Mouse (Mus musculus) brown adipose tissue, adult 24 weeks (tissue): ENCODE measurements around the gene Synj2bp. TPM values are rescaled to one million over a fixed set of nuclear protein-coding genes. Genes with fewer than 3 reads are reported as not detected.
A peak's percentile ranks its signal among the peaks of the same experiment; 100 is the strongest.
"Not testable (repeated sequence)": the region's sequence is repeated elsewhere in the genome, so short reads cannot be mapped to it uniquely, and the experiment has no call there.

ENCODE experiments used
- H3K27ac ChIP-seq: fragments of 200-500 bp; replicated peaks from 2 replicates; pipeline ENCODE4 v1.5.1; 2012; ENCODE audit warnings: low read depth, mild to moderate bottlenecking, low read length
- H3K4me1 ChIP-seq: fragments of 200-500 bp; 2 replicates; pipeline ENCODE4 v1.6.1; 2012; ENCODE audit warnings: low read length, mixed read lengths; ENCODE audit not compliant: control insufficient read depth, insufficient read depth, insufficient read length
- H3K4me3 ChIP-seq: fragments of 200-500 bp; 2 replicates; pipeline ENCODE4 v1.5.1; 2012; ENCODE audit warnings: low read depth, mild to moderate bottlenecking, low read length, moderate library complexity; ENCODE audit not compliant: insufficient read depth
- polyA plus RNA-seq: library from polyadenylated mRNA; stranded (reverse); fragments of >200 nt; gene quantifications from 2 replicates; pipeline ENCODE4 v1.2.4, GENCODE M21; 2012; ENCODE audit not compliant: missing spikeins, insufficient read depth, insufficient read length

Synj2bp gene
- polyA plus RNA-seq, result 46.9 and 57.5 TPM in 2 replicates

- Histone ChIP-seq H3K4me3 (peak within 1 kb of the TSS; percentile 100), H3K4me1 (peaks cover 3% of the 10 kb centered on the region; the same call in 1 of the 2 replicates), H3K27ac (peak within 1 kb of the TSS; percentile 75; the same call in 1 of the 2 replicates)
Observed at GRCm38 (mm10) chr12:81532316-81533028, at the start of gene Synj2bp, which contains the start of gene Gm20498. Gene Synj2bp (minus strand): TSS chr12:81532911. Gene Gm20498 (minus strand): TSS chr12:81532905.

GRCm38 (mm10) chr12:81568374-81568773 lies 35.7 kb upstream of the Synj2bp start, which contains the start of gene Adam21:
Gene Adam21 (minus strand): TSS chr12:81568474.
- no peak within 1 kb of the TSS for H3K27ac ChIP-seq
- H3K4me3 ChIP-seq, result no peak within 1 kb of the TSS
- H3K4me1 ChIP-seq, result no peaks in the 10 kb centered on the region

- H3K4me3 ChIP-seq, result no peak overlapping the region
- H3K27ac ChIP-seq, result no peak overlapping the region
- no peaks in the 10 kb centered on the region for H3K4me1 ChIP-seq
Observed at GRCm38 (mm10) chr12:81567931-81568330, 35.2 kb upstream of the Synj2bp start.

GRCm38 (mm10) chr12:81564173-81564572 lies 31.5 kb upstream of the Synj2bp start:
- Histone ChIP-seq H3K4me3 (no peak overlapping the region), H3K4me1 (no peaks in the 10 kb centered on the region), H3K27ac (no peak overlapping the region)

- Histone ChIP-seq H3K4me3 (no peak overlapping the region), H3K27ac (no peak overlapping the region), H3K4me1 (no peaks in the 10 kb centered on the region)
Observed at GRCm38 (mm10) chr12:81549286-81549685, 16.6 kb upstream of the Synj2bp start.

GRCm38 (mm10) chr12:81547163-81547562 lies 14.5 kb upstream of the Synj2bp start:
- no peak overlapping the region for H3K4me3 ChIP-seq
- no peak overlapping the region for H3K27ac ChIP-seq
- no peaks in the 10 kb centered on the region for H3K4me1 ChIP-seq

- no peak overlapping the region for H3K27ac ChIP-seq
- H3K4me3 ChIP-seq, result peak overlapping the region; percentile 100
- peaks cover 3% of the 10 kb centered on the region; the same call in 1 of the 2 replicates for H3K4me1 ChIP-seq
Observed at GRCm38 (mm10) chr12:81533029-81533419, 313 bp upstream of the Synj2bp start.

GRCm38 (mm10) chr12:81530587-81530986 lies 2.1 kb downstream of the Synj2bp start:
- H3K4me3 ChIP-seq, H3K27ac ChIP-seq, H3K4me1 ChIP-seq: not testable (repeated sequence)

- H3K4me1 ChIP-seq, H3K4me3 ChIP-seq, H3K27ac ChIP-seq: not testable (repeated sequence)
Observed at GRCm38 (mm10) chr12:81496906-81497305, 35.8 kb downstream of the Synj2bp start.

- no peaks in the 10 kb centered on the region for H3K4me1 ChIP-seq
- no peak overlapping the region for H3K27ac ChIP-seq
- H3K4me3 ChIP-seq, result no peak overlapping the region
Observed at GRCm38 (mm10) chr12:81490491-81490890, 42.2 kb downstream of the Synj2bp start.

GRCm38 (mm10) chr12:81485311-81485710 lies 47.4 kb downstream of the Synj2bp start:
- H3K27ac ChIP-seq, result 0 out of 2 replicates have a peak overlapping the region, but pooled peaks have one; percentile 26

GRCm38 (mm10) chr12:81484727-81485191 lies 48.0 kb downstream of the Synj2bp start, which contains the start of gene Cox16:
Gene Cox16 (minus strand): TSS chr12:81485127.
- peak within 1 kb of the TSS; percentile 93 for H3K27ac ChIP-seq
- no peaks in the 10 kb centered on the region for H3K4me1 ChIP-seq
- H3K4me3 ChIP-seq, result peak within 1 kb of the TSS; percentile 79

More at GRCm38 (mm10) chr12:81485311-81485710, 47.4 kb downstream of the Synj2bp start:
- Histone ChIP-seq H3K4me3 (peak overlapping the region; percentile 79), H3K4me1 (no peaks in the 10 kb centered on the region)

- H3K4me3 ChIP-seq, result peak overlapping the region; percentile 79
- H3K27ac ChIP-seq, result no peak overlapping the region; the same call in 1 of the 2 replicates
- no peaks in the 10 kb centered on the region for H3K4me1 ChIP-seq
Observed at GRCm38 (mm10) chr12:81484212-81484611, 48.5 kb downstream of the Synj2bp start.

- H3K27ac ChIP-seq, result no peak overlapping the region
- H3K4me3 ChIP-seq, result peak overlapping the region; percentile 31
- H3K4me1 ChIP-seq, result no peaks in the 10 kb centered on the region
Observed at GRCm38 (mm10) chr12:81483656-81484055, 49.1 kb downstream of the Synj2bp start.

- not testable (repeated sequence) for H3K27ac ChIP-seq, H3K4me1 ChIP-seq, H3K4me3 ChIP-seq
Observed at GRCm38 (mm10) chr12:81459051-81459450, 73.7 kb downstream of the Synj2bp start.
